Mouse (Mus musculus) Muller cell, postnatal 12 days (primary cell): ENCODE measurements at regions not wholly inside any gene's neighbourhood (a gene's known extent, or its start where the extent isn't known, plus 50 kb on each side); places are given as distances from the start of the nearest gene placed in this dataset.

Source experiments
- DNase-seq: peaks from one replicate; pipeline ENCODE4 v3.0.0-alpha.2; 2015; ENCODE audit errors: inconsistent ontology term

- no peak for DNase-seq
Measured at GRCm38 (mm10) chr2:148107607-148108115, 60.9 kb upstream of the Foxa2 start.

GRCm38 (mm10) chr2:148110149-148110548 lies 63.4 kb upstream of the Foxa2 start:
- DNase-seq: no peak

- no peak for DNase-seq
Measured at GRCm38 (mm10) chr2:148111889-148112288, 65.1 kb upstream of the Foxa2 start.

- DNase-seq: peak; percentile 45
Measured at GRCm38 (mm10) chr2:148113184-148113583, 66.4 kb upstream of the Foxa2 start.

- DNase-seq: no peak
Measured at GRCm38 (mm10) chr2:148114600-148114999, 67.8 kb upstream of the Foxa2 start.

GRCm38 (mm10) chr2:148116033-148116790 lies 69.4 kb upstream of the Foxa2 start:
- peak; percentile 85 for DNase-seq

GRCm38 (mm10) chr2:148117420-148117819 lies 70.7 kb upstream of the Foxa2 start:
- DNase-seq: no peak

GRCm38 (mm10) chr2:148121885-148122876 lies 75.4 kb upstream of the Foxa2 start:
- DNase-seq: peak; percentile 26

- DNase-seq: no peak
Measured at GRCm38 (mm10) chr2:148123780-148124179, 77.0 kb upstream of the Foxa2 start.

GRCm38 (mm10) chr2:148133811-148134210 lies 87.0 kb upstream of the Foxa2 start:
- no peak for DNase-seq

- no peak for DNase-seq
Measured at GRCm38 (mm10) chr2:148141936-148142335, 95.2 kb upstream of the Foxa2 start.

- DNase-seq: no peak
Measured at GRCm38 (mm10) chr2:148144816-148145215, 98.0 kb upstream of the Foxa2 start.

GRCm38 (mm10) chr2:148148272-148148671 lies 101.5 kb upstream of the Foxa2 start:
- no peak for DNase-seq

GRCm38 (mm10) chr2:148149426-148149825 lies 102.7 kb upstream of the Foxa2 start:
- DNase-seq: no peak

- DNase-seq: peak; percentile 44
Measured at GRCm38 (mm10) chr2:148153513-148154271, 106.9 kb upstream of the Foxa2 start.

- no peak for DNase-seq
Measured at GRCm38 (mm10) chr2:148156122-148156521, 109.4 kb upstream of the Foxa2 start.

- no peak for DNase-seq
Measured at GRCm38 (mm10) chr2:148159028-148159600, 112.3 kb upstream of the Foxa2 start.

- no peak for DNase-seq
Measured at GRCm38 (mm10) chr2:148160997-148161396, 114.2 kb upstream of the Foxa2 start.

GRCm38 (mm10) chr2:148161966-148162365 lies 115.2 kb upstream of the Foxa2 start:
- DNase-seq: no peak

- DNase-seq: no peak
Measured at GRCm38 (mm10) chr2:148162562-148162961, 115.8 kb upstream of the Foxa2 start.

GRCm38 (mm10) chr2:148171113-148171512 lies 124.3 kb upstream of the Foxa2 start:
- DNase-seq: no peak
